Mouse (Mus musculus) stomach, postnatal 0 days (tissue): ENCODE data around the gene Car12.

Source experiments
- CTCF ChIP-seq: IDR thresholded peaks from 2 replicates; pipeline ENCODE4 v1.5.1; 2016; ENCODE audit warnings: antibody characterized with exemption, low read depth, mild to moderate bottlenecking, moderate library complexity
- EP300 ChIP-seq: optimal IDR thresholded peaks from 2 replicates; pipeline ENCODE3; 2016; ENCODE audit warnings: antibody characterized with exemption

DNA sequence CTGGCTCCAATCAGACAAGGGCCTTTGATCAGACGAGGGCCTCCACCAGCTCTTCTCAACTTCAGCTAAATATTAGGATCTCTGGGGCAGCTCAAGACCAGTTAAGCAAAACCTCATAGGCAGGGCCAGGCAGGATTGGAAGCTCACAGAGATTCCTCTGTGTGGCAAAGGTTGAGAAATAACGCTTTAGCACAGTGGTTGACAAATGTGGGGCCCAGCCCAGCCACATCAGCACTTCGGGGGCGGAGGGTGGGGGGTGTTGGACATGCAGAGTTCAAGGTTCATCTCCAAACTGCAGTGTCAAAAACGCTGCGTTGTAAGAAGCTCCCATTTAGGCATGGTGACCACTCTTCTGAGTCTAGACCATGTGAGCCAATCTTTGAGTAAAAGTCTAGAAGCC lies 21.1 kb downstream of the Car12 start:
- no peak for TF ChIP-seq CTCF
- TF ChIP-seq EP300: no peak
